Mouse (Mus musculus) intestine, embryonic 16.5 days (tissue): ENCODE data around the gene 1600014C23Rik. TPM values are rescaled to one million over a fixed set of nuclear protein-coding genes. Genes with fewer than 3 reads are reported as not detected.
A peak's percentile ranks its signal among the peaks of the same experiment; 100 is the strongest.

Experiments used
- ATAC-seq: fragments of 200-750 bp; cut with Nextera tagmentation; 2 replicates; pipeline ENCODE4 v1.8.0; 2017; ENCODE audit warnings: moderate TSS enrichment, moderate library complexity
- H3K27ac ChIP-seq: fragments of 300-500 bp; sonication (generic); 2 replicates; pipeline ENCODE4 v1.5.1; 2014; ENCODE audit warnings: mild to moderate bottlenecking, low read length
- H3K27me3 ChIP-seq: fragments of 300-500 bp; sonication (generic); replicated peaks from 2 replicates; pipeline ENCODE4 v1.6.1; 2014; ENCODE audit warnings: low read length, control low read depth, mixed read lengths; ENCODE audit not compliant: control insufficient read depth, insufficient read depth
- H3K36me3 ChIP-seq: fragments of 300-500 bp; sonication (generic); 2 replicates; pipeline ENCODE4 v1.6.1; 2014; ENCODE audit warnings: low read length, control low read depth; ENCODE audit not compliant: control insufficient read depth, insufficient read depth
- H3K4me1 ChIP-seq: fragments of 300-500 bp; sonication (generic); 2 replicates; pipeline ENCODE4 v1.6.1; 2014; ENCODE audit warnings: low read length, control low read depth, mixed read lengths; ENCODE audit not compliant: control insufficient read depth, insufficient read depth
- H3K4me2 ChIP-seq: fragments of 300-500 bp; sonication (generic); 2 replicates; pipeline ENCODE4 v1.6.1; 2014; ENCODE audit warnings: low read depth, low read length, control low read depth
- H3K4me3 ChIP-seq: fragments of 300-500 bp; sonication (generic); 2 replicates; pipeline ENCODE4 v1.5.1; 2014; ENCODE audit warnings: mild to moderate bottlenecking, low read length
- H3K9ac ChIP-seq: fragments of 300-500 bp; sonication (generic); 2 replicates; pipeline ENCODE4 v1.6.1; 2014; ENCODE audit warnings: low read depth, low read length
- H3K9me3 ChIP-seq: fragments of 300-500 bp; sonication (generic); 2 replicates; pipeline ENCODE4 v1.6.1; 2016; ENCODE audit warnings: low read length, control low read depth; ENCODE audit not compliant: control insufficient read depth
- WGBS: fragments of 180-500 bp; shearing (Covaris S2); extraction: QIAGEN DNeasy Blood & Tissue Kit; methylation state at CpG from one replicate; pipeline ENCODE4 v1.1.7; 2014; 5-methylcytosine and 5-hydroxymethylcytosine counted together
- polyA plus RNA-seq: library from polyadenylated mRNA; unstranded; fragments of >200 nt; fragmentation: Nextera tagmentation; extraction: Ambion mirVana; gene quantifications from 2 replicates; pipeline ENCODE4 v1.2.1, GENCODE M21; 2015

Gene 1600014C23Rik
- polyA plus RNA-seq, 1 experiment from 2014 or later, result 0.76 TPM

DNA sequence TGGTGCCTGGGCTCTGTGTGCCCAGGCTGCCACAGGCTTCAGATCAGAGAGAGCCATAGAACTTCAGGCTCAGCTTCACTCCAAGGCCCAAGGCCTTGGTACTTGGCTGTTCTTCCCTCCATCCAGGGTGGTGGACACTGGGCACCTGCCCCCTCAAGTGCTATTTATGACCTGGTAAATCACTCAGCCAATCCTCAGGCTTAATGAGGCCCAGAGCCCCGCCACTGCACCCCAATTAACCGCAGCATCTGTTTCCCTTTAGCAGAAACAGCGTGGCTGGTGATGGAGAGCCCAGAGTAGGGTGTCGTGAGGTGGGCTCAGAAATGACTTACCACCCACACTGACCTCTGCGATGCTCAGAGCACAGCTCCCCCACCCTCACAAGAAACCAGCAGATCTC lies 23.2 kb upstream of the 1600014C23Rik start:
- 68% methylated on average over 5 of the region's 5 CpGs for WGBS
- H3K4me1 ChIP-seq, result peaks cover 11% of the 10 kb centered on the region
- H3K4me2 ChIP-seq, result no peak overlapping the region
- no peaks in the 10 kb centered on the region for H3K36me3 ChIP-seq
- H3K9ac ChIP-seq, result no peak overlapping the region
- H3K27me3 ChIP-seq, result no peaks in the 10 kb centered on the region
- H3K9me3 ChIP-seq, result no peaks in the 10 kb centered on the region
- ATAC-seq, result no peak
- H3K27ac ChIP-seq, result no peak overlapping the region
- no peak overlapping the region for H3K4me3 ChIP-seq

DNA sequence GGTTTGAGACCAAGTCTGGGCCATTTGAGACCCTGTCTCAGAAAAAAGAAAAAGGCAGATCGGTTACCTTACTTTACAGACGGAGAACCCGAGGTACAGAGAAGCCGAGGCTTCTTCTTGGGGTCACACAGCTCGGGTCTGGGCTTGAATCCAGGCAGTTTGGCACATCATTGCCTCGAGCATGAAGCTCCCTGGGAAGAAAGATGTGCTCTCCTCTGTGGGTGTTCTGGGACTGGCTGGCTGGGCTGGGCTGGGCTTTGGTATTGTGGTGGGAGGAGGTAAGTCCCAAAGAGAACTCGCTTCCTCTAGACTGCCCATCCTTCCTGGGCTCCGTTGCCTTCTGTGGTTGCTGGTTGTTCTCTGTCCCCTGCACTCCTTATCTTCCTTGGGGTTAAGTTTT lies 22.7 kb upstream of the 1600014C23Rik start:
- no peak overlapping the region for H3K9ac ChIP-seq
- no peak overlapping the region for H3K27ac ChIP-seq
- WGBS, result 64% methylated on average over 8 of the region's 8 CpGs
- H3K4me3 ChIP-seq, result no peak overlapping the region
- ATAC-seq, result no peak
- H3K9me3 ChIP-seq, result no peaks in the 10 kb centered on the region
- H3K36me3 ChIP-seq, result no peaks in the 10 kb centered on the region
- peaks cover 7% of the 10 kb centered on the region; the same call in 1 of the 2 replicates for H3K4me1 ChIP-seq
- no peaks in the 10 kb centered on the region for H3K27me3 ChIP-seq
- no peak overlapping the region for H3K4me2 ChIP-seq

DNA sequence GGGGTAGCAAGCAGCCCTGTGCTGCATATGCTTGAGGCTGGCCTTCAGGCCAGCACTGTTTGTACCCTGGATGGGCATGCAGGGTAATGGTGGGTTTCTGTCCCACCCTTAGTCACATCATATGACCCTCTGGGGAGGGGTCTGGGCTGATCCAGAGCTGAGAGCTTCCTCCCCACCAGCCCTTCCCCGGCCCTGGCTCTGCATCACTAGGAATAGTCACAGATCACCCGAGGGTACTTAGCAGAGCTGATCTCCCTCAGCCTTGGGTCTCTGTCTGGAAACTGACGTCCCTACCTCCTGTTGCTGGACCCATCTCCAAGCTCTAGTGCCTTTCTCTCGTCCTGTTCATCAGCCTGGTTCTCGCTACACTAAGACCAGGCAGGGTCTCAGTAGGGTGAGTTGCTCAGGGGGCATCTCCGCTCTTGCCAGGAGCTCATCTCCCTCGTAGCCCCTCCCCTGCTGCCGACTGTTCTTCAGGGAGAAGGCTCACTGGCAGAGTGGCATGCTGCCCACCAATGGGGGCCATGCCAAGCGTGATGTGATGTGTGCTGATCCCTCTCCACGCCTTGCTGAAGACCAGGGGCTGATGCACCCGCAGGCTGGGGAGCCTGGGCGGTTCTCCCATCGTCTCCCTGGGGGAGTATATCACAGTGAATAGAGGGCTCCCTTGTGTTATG lies 20.7 kb upstream of the 1600014C23Rik start:
- H3K36me3 ChIP-seq, result no peaks in the 10 kb centered on the region
- 79% methylated on average over 13 of the region's 13 CpGs for WGBS

DNA sequence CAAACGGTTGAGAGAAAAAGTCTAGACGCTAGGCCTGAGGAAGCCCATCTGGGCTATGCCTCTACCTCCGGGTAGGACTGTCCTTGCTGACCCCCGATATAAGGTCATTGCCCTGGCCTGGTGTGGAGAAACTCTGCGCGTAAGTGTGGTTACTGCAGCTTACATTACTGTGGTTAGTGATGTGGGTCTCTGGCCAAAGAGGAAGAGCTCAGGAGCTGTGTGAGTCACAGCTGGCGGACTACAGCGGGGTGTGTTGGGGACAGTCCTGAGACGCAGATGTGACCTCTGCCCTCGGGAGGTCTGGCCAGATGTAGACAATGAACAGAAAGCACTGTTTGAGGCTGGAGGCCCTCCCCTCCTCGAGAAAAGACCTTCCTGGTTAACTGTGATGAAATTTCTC lies 19.0 kb upstream of the 1600014C23Rik start:
- 41% methylated on average over 11 of the region's 11 CpGs for WGBS
- no peak overlapping the region for H3K4me3 ChIP-seq
- H3K27ac ChIP-seq, result no peak overlapping the region
- H3K4me1 ChIP-seq, result peaks cover 6% of the 10 kb centered on the region; the same call in 1 of the 2 replicates
- H3K4me2 ChIP-seq, result no peak overlapping the region
- no peaks in the 10 kb centered on the region for H3K36me3 ChIP-seq
- H3K9me3 ChIP-seq, result no peaks in the 10 kb centered on the region
- no peak overlapping the region for H3K9ac ChIP-seq
- ATAC-seq, result peak; percentile 69
- no peaks in the 10 kb centered on the region for H3K27me3 ChIP-seq

More for the DNA sequence above, 20.7 kb upstream of the 1600014C23Rik start:
- H3K4me3 ChIP-seq, result no peak overlapping the region
- no peak for ATAC-seq
- no peak overlapping the region for H3K27ac ChIP-seq
- H3K9me3 ChIP-seq, result no peaks in the 10 kb centered on the region
- no peak overlapping the region for H3K4me2 ChIP-seq
- no peaks in the 10 kb centered on the region for H3K27me3 ChIP-seq
- peaks cover 6% of the 10 kb centered on the region; the same call in 1 of the 2 replicates for H3K4me1 ChIP-seq
- H3K9ac ChIP-seq, result no peak overlapping the region; the same call in 1 of the 2 replicates

DNA sequence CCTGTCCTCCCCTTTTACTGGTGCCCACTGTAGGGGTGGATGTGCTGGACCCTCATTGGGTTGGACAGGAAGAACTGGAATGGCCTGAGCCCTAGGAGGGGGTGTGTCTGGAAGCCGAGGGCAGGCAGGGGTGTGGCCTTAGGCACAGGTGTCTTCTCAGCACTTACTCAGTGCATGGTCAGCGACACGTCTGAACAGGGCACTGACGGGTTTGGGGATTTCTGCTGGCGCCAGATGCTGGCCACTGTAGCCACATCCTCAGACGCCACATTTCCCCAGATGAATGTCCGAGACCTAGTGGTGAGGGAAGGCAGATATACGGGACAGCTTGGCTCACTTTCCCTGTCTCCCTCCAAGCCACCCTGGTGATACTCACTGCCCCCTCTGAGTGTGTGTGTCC lies 18.4 kb upstream of the 1600014C23Rik start:
- 73% methylated on average over 8 of the region's 8 CpGs for WGBS
- H3K4me1 ChIP-seq, result peaks cover 6% of the 10 kb centered on the region; the same call in 1 of the 2 replicates
- H3K9me3 ChIP-seq, result no peaks in the 10 kb centered on the region
- ATAC-seq, result no peak
- no peak overlapping the region for H3K27ac ChIP-seq
- no peak overlapping the region for H3K9ac ChIP-seq
- H3K4me3 ChIP-seq, result no peak overlapping the region
- H3K4me2 ChIP-seq, result no peak overlapping the region
- no peaks in the 10 kb centered on the region for H3K27me3 ChIP-seq
- H3K36me3 ChIP-seq, result no peaks in the 10 kb centered on the region

DNA sequence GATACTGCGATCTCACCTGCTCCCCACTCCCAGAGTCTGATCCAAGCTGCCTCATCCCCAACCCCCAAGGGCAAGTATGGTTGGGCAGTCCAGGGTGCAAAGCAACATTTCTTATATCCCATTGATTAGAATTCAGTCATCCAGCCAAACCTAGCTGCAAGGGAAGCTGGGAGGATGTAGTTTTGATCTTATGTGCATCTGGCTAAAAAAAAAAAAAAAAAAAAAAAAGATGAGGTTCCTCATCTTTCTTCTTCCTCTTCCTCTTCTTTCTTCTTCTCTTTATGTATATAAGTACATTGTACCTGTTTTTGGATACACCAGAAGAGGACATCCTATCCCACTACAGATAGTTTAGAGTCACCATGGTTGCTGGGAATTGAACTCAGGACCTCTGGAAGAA lies 17.7 kb upstream of the 1600014C23Rik start:
- Histone ChIP-seq H3K9me3 (no peaks in the 10 kb centered on the region), H3K4me3 (no peak overlapping the region), H3K36me3 (no peaks in the 10 kb centered on the region), H3K4me2 (no peak overlapping the region), H3K4me1 (peaks cover 6% of the 10 kb centered on the region; the same call in 1 of the 2 replicates), H3K27ac (no peak overlapping the region), H3K27me3 (no peaks in the 10 kb centered on the region), H3K9ac (no peak overlapping the region)
- no peak for ATAC-seq
- 96% methylated on average over 1 of the region's 1 CpGs for WGBS

DNA sequence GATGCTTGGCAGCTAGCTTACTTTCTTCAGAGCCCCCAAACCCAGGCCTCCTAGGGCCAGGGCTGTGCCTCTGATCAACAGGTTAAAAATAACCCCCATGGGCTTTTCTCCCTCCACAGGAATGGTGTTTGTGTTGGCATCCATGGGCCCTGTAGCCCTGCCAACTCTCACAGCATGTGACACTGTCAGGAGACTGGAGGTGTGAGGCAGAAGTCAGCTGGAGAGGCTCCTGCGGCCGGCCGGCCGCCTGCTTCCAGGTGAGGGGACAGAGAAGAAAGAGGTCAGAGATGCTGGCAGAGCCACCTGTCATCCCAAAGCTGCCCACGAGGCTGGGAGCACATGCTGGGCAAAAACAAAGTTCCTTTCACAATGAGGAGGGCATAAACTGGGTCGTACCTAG lies 15.5 kb upstream of the 1600014C23Rik start:
- no peaks in the 10 kb centered on the region for H3K9me3 ChIP-seq
- H3K4me2 ChIP-seq, result no peak overlapping the region
- H3K4me3 ChIP-seq, result no peak overlapping the region
- WGBS, result 72% methylated on average over 6 of the region's 6 CpGs
- no peak for ATAC-seq
- no peak overlapping the region for H3K27ac ChIP-seq
- no peaks in the 10 kb centered on the region for H3K36me3 ChIP-seq
- no peaks in the 10 kb centered on the region for H3K27me3 ChIP-seq
- H3K4me1 ChIP-seq, result peaks cover 6% of the 10 kb centered on the region; the same call in 1 of the 2 replicates
- no peak overlapping the region for H3K9ac ChIP-seq

DNA sequence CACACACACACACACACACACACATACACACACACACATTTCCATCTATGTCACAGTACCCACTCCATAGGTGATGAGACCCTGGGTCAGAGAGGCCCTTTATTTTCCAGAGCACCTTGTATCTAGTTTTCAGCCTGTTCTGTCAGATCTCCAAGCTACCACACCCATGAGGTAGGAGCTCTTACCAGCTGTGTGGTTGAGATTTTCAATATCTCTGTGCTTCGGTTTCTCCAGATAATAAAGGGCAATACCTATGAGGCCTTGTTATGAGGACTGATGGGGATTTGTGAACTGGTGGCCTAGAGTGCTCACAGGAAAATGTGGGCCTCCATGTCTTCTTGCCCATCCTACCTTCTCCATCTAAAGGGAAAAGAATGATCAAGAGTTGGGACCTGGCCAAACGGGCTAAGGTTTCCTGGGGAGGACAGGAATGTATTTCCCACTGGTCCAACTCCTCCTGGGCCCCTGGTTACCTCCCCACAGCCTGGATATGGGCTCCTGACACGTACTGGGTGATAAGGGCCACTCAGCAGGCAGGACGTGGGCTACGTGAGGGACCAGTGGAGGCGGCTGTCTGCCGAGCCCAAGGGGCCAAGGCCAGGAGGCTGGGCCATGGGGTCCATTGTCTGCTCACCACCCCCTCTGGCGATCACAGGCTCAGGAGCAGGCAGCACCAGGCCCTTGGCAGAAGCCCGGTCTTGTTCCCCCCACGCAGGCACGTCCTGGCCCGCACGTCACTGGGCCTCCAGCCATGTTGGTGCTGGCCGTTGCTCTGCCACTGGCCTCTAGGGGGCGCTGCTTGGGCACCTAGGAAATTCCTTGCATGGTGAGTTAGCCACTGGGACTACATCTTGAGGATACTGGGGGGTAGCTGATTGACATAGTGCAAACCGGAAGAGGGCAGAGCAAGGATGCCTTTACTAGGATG lies 14.5 kb upstream of the 1600014C23Rik start:
- H3K36me3 ChIP-seq, result no peaks in the 10 kb centered on the region
- H3K9me3 ChIP-seq, result no peaks in the 10 kb centered on the region
- WGBS, result 70% methylated on average over 16 of the region's 16 CpGs
- no peak overlapping the region for H3K4me3 ChIP-seq
- peaks cover 7% of the 10 kb centered on the region; the same call in 1 of the 2 replicates for H3K4me1 ChIP-seq
- H3K27ac ChIP-seq, result no peak overlapping the region
- no peaks in the 10 kb centered on the region for H3K27me3 ChIP-seq
- H3K4me2 ChIP-seq, result no peak overlapping the region
- 0 out of 2 replicates have a peak, but pooled peaks have one; percentile 24 for ATAC-seq
- no peak overlapping the region for H3K9ac ChIP-seq

DNA sequence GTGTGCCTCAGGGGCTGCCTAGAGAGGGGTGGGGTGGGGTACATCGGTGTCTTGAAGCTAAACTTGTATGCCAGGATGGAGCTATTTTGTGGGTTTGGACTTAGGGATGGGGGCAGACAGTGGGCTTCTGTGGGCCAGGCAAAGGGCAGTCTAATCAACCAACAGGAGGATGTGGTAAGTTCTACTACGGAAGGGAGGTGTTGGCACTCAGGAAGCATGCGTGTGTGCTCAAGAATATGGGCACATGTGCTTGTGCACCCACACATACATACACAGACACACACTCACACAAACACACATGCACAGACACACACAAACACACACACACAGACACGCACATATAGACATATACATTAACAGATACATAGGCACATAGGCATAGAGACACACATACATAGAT lies 13.6 kb upstream of the 1600014C23Rik start:
- no peaks in the 10 kb centered on the region for H3K36me3 ChIP-seq
- H3K4me2 ChIP-seq, result no peak overlapping the region
- WGBS, result 91% methylated on average over 4 of the region's 4 CpGs
- no peak for ATAC-seq
- H3K9me3 ChIP-seq, result no peaks in the 10 kb centered on the region
- H3K9ac ChIP-seq, result no peak overlapping the region
- no peaks in the 10 kb centered on the region for H3K27me3 ChIP-seq
- no peak overlapping the region for H3K4me3 ChIP-seq
- H3K4me1 ChIP-seq, result peaks cover 6% of the 10 kb centered on the region; the same call in 1 of the 2 replicates
- H3K27ac ChIP-seq, result no peak overlapping the region
